Mouse (Mus musculus) c-Kit-positive CD71-positive TER-119-negative erythroid progenitor cells, embryonic 14.5 days (primary cell): Measurements from ENCODE around the gene Gm4724.
"Not testable (repeated sequence)": the region's sequence is repeated elsewhere in the genome, so short reads cannot be mapped to it uniquely, and the experiment has no call there.

Experiments used
- DNase-seq: peaks from one replicate; pipeline ENCODE4 v3.0.0-alpha.2; 2013; ENCODE audit warnings: low read depth

The Gm4724 gene

GRCm38 (mm10) chr2:175435707-175436106, at the start of gene Gm4724:
TSS of gene Gm4724 (minus strand) at chr2:175435807.
- not testable (repeated sequence) for DNase-seq

GRCm38 (mm10) chr2:175469685-175470084, 34.1 kb upstream of the Gm4724 start, which contains the start of gene Zfp965:
TSS of gene Zfp965 (plus strand) at chr2:175469985.
- not testable (repeated sequence) for DNase-seq
